Mouse (Mus musculus) liver, embryonic 11.5 days (tissue): ENCODE results near the gene Ankub1. TPM values are rescaled to one million over a fixed set of nuclear protein-coding genes. Genes with fewer than 3 reads are reported as not detected.

Source experiments
- ATAC-seq: fragments of 200-750 bp; cut with Nextera tagmentation; replicated peaks from 2 replicates; pipeline ENCODE4 v1.8.0; 2017; ENCODE audit warnings: moderate number of reproducible peaks, mild to moderate bottlenecking, moderate TSS enrichment, moderate library complexity; ENCODE audit not compliant: low FRiP score
- DNase-seq: peaks from one replicate; pipeline ENCODE4 v3.0.0-alpha.2; 2017; ENCODE audit warnings: low spot score
- H3K27ac ChIP-seq: fragments of 300-500 bp; sonication (generic); 2 replicates; pipeline ENCODE4 v1.5.1; 2014; ENCODE audit warnings: mild to moderate bottlenecking, low read depth, low read length, control low read depth
- H3K27me3 ChIP-seq: fragments of 300-500 bp; sonication (generic); replicated peaks from 2 replicates; pipeline ENCODE4 v1.6.1; 2014; ENCODE audit warnings: low read length, mixed read lengths; ENCODE audit not compliant: control insufficient read depth, insufficient read depth
- H3K36me3 ChIP-seq: fragments of 300-500 bp; sonication (generic); 2 replicates; pipeline ENCODE4 v1.6.1; 2014; ENCODE audit warnings: mild to moderate bottlenecking, low read length, moderate library complexity, mixed read lengths; ENCODE audit not compliant: control insufficient read depth, insufficient read depth
- H3K4me1 ChIP-seq: fragments of 300-500 bp; sonication (generic); replicated peaks from 2 replicates; pipeline ENCODE4 v1.6.1; 2014; ENCODE audit warnings: low read length, mixed read lengths; ENCODE audit not compliant: control insufficient read depth, insufficient read depth
- H3K4me2 ChIP-seq: fragments of 300-500 bp; sonication (generic); 2 replicates; pipeline ENCODE4 v1.6.1; 2014; ENCODE audit warnings: mild to moderate bottlenecking, control low read depth, moderate library complexity
- H3K4me3 ChIP-seq: fragments of 300-500 bp; sonication (generic); 2 replicates; pipeline ENCODE4 v1.5.1; 2014; ENCODE audit warnings: low read depth, low read length, control low read depth
- H3K9ac ChIP-seq: fragments of 300-500 bp; sonication (generic); 2 replicates; pipeline ENCODE4 v1.6.1; 2014; ENCODE audit warnings: low read depth, low read length, control low read depth
- H3K9me3 ChIP-seq: fragments of 300-500 bp; sonication (generic); 2 replicates; pipeline ENCODE4 v1.6.1; 2016; ENCODE audit warnings: low read length, inconsistent platforms, mixed read lengths; ENCODE audit not compliant: control insufficient read depth
- WGBS: fragments of 180-500 bp; shearing (Covaris S2); extraction: QIAGEN DNeasy Blood & Tissue Kit; methylation state at CpG from one replicate; pipeline ENCODE4 v1.1.7; 2014; 5-methylcytosine and 5-hydroxymethylcytosine counted together
- polyA plus RNA-seq: library from polyadenylated mRNA; unstranded; fragments of >200 nt; fragmentation: Nextera tagmentation; extraction: Ambion mirVana; gene quantifications from 2 replicates; pipeline ENCODE4 v1.2.1, GENCODE M21; 2014

The Ankub1 gene
- polyA plus RNA-seq, 1 experiment from 2014 or later, result not detected

- no peaks in the 10 kb centered on the region for H3K36me3 ChIP-seq
- H3K9me3 ChIP-seq, result no peaks in the 10 kb centered on the region
- no peak overlapping the region for H3K27ac ChIP-seq
- WGBS, result 78% methylated on average over 3 of the region's 3 CpGs
- no peak overlapping the region for H3K4me2 ChIP-seq
- H3K9ac ChIP-seq, result no peak overlapping the region
- H3K4me3 ChIP-seq, result no peak overlapping the region
- H3K27me3 ChIP-seq, result no peaks in the 10 kb centered on the region
- DNase-seq (no peak), ATAC-seq (no peak)
- no peaks in the 10 kb centered on the region for H3K4me1 ChIP-seq
These were observed 39.0 kb downstream of the Ankub1 start for GRCm38 (mm10) chr3:57653646-57654045.

- DNase-seq (no peak), ATAC-seq (no peak)
- Histone ChIP-seq H3K27me3 (no peaks in the 10 kb centered on the region), H3K4me3 (no peak overlapping the region), H3K9ac (no peak overlapping the region), H3K4me1 (no peaks in the 10 kb centered on the region), H3K4me2 (no peak overlapping the region), H3K36me3 (no peaks in the 10 kb centered on the region; the same call in 1 of the 2 replicates), H3K9me3 (no peaks in the 10 kb centered on the region), H3K27ac (no peak overlapping the region)
- 82% methylated on average over 3 of the region's 3 CpGs for WGBS
These were observed 40.1 kb downstream of the Ankub1 start for GRCm38 (mm10) chr3:57652485-57652884.

GRCm38 (mm10) chr3:57651865-57652259, 40.7 kb downstream of the Ankub1 start:
- ATAC-seq (peak; percentile 19; the same call in 1 of the 2 replicates), DNase-seq (no peak)
- Histone ChIP-seq H3K9me3 (no peaks in the 10 kb centered on the region), H3K36me3 (no peaks in the 10 kb centered on the region; the same call in 1 of the 2 replicates), H3K27me3 (no peaks in the 10 kb centered on the region), H3K4me3 (peak overlapping the region; percentile 74), H3K4me2 (peak overlapping the region; percentile 67), H3K4me1 (no peaks in the 10 kb centered on the region), H3K27ac (no peak overlapping the region), H3K9ac (peak overlapping the region; percentile 76; the same call in 1 of the 2 replicates)
- 70% methylated on average over 3 of the region's 3 CpGs for WGBS

- Histone ChIP-seq H3K4me1 (no peaks in the 10 kb centered on the region), H3K9ac (peak within 1 kb of the TSS; percentile 76), H3K4me3 (peak within 1 kb of the TSS; percentile 74), H3K36me3 (peaks cover 1% of the 10 kb centered on the region; the same call in 1 of the 2 replicates), H3K9me3 (no peaks in the 10 kb centered on the region), H3K27me3 (no peaks in the 10 kb centered on the region), H3K27ac (peak within 1 kb of the TSS; percentile 60; the same call in 1 of the 2 replicates), H3K4me2 (peak within 1 kb of the TSS; percentile 68)
- under 1% methylated on average over 42 of the region's 42 CpGs for WGBS
- ATAC-seq, result peak; percentile 94
- DNase-seq, result peak; percentile 93
These were observed 41.3 kb downstream of the Ankub1 start, which contains the start of gene Commd2 for GRCm38 (mm10) chr3:57651231-57651864. Gene Commd2, minus strand, starts transcription at chr3:57651715.

- WGBS, result 94% methylated on average over 6 of the region's 6 CpGs
- ATAC-seq (no peak), DNase-seq (no peak)
- Histone ChIP-seq H3K4me3 (no peak overlapping the region), H3K9me3 (no peaks in the 10 kb centered on the region), H3K27me3 (no peaks in the 10 kb centered on the region), H3K36me3 (peaks cover 10% of the 10 kb centered on the region), H3K27ac (no peak overlapping the region), H3K4me1 (no peaks in the 10 kb centered on the region), H3K9ac (no peak overlapping the region), H3K4me2 (no peak overlapping the region)
These were observed 49.4 kb downstream of the Ankub1 start for GRCm38 (mm10) chr3:57643191-57643590.

DNA sequence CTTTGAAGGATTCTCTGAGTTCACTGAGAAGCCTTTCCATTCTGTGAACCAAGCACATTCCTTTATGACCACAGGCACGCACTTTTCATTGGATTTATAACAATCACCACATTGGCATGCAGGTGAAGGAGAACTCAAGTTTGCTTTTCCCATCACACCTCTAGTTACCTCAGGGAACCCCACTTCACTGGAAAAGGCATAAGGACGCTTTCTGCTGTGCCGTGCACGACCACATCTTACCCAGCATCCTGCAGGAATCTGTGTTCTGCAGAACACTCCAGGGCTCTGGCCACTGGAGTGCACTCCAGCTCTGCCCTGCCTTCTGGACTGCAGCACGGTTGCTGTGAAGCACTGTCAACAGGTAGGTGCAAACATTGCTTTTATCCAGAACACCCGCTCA, 55.0 kb downstream of the Ankub1 start:
- DNase-seq, result no peak
- no peak for ATAC-seq
- no peaks in the 10 kb centered on the region for H3K9me3 ChIP-seq
- no peak overlapping the region for H3K4me2 ChIP-seq
- H3K27ac ChIP-seq, result no peak overlapping the region
- WGBS, result 76% methylated on average over 6 of the region's 6 CpGs
- H3K4me1 ChIP-seq, result no peaks in the 10 kb centered on the region
- H3K27me3 ChIP-seq, result no peaks in the 10 kb centered on the region
- H3K9ac ChIP-seq, result no peak overlapping the region
- no peaks in the 10 kb centered on the region for H3K36me3 ChIP-seq
- no peak overlapping the region for H3K4me3 ChIP-seq

DNA sequence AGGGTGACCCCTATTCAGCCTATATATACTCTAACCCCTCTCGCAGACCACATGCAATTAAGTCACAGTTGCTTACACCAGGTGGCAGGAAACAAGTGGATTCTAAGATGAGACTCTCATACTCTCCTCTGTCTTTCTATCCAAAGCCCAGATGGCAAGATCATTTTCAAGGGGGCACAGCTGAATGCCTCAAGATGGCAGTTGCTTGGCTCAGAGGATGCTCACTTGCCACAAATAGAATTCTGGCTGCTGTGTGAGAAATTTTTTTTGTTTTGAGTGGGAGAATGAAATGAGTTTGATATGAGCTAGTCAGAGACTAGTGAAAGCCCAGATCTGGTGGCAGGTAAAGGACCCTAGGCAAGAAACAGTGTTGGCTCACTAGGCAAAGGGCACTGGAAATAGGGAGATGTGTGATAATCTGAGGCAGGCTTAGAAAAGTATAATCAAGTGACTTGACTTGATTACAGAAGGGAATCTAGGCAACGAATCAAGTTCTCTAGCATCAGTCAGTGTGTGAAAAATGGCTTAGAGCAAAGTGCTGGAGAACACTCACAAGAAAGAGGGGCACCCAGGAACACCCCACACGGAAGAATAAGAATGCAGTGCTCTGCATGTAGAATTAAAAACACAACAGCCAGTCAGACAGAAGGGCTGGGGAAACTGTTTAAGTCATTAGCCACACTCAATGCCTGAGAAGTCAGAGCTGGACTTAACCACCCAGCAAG, 57.7 kb downstream of the Ankub1 start:
- Histone ChIP-seq H3K4me1 (no peaks in the 10 kb centered on the region), H3K9ac (no peak overlapping the region), H3K27me3 (no peaks in the 10 kb centered on the region), H3K4me3 (no peak overlapping the region), H3K36me3 (no peaks in the 10 kb centered on the region), H3K9me3 (no peaks in the 10 kb centered on the region), H3K4me2 (no peak overlapping the region), H3K27ac (no peak overlapping the region)
- no peak for DNase-seq
- 71% methylated on average over 3 of the region's 3 CpGs for WGBS
- ATAC-seq, result no peak

GRCm38 (mm10) chr3:57626954-57627513, 65.6 kb downstream of the Ankub1 start:
- no peaks in the 10 kb centered on the region for H3K36me3 ChIP-seq
- no peak for ATAC-seq

More at GRCm38 (mm10) chr3:57626954-57627513, 65.6 kb downstream of the Ankub1 start:
- H3K4me2 ChIP-seq, result no peak overlapping the region
- H3K27me3 ChIP-seq, result no peaks in the 10 kb centered on the region
- no peak overlapping the region for H3K9ac ChIP-seq
- no peaks in the 10 kb centered on the region for H3K9me3 ChIP-seq
- no peak overlapping the region for H3K4me3 ChIP-seq
- H3K27ac ChIP-seq, result no peak overlapping the region
- whole genome bisulfite sequencing, result 70% methylated on average over 11 of the region's 11 CpGs
- no peak for DNase-seq
- no peaks in the 10 kb centered on the region for H3K4me1 ChIP-seq
